Mouse (Mus musculus) heart, postnatal 0 days (tissue): ENCODE measurements around the gene Add3. TPM values are rescaled to one million over a fixed set of nuclear protein-coding genes. Genes with fewer than 3 reads are reported as not detected.

Experiments
- ATAC-seq: fragments of 200-750 bp; cut with Nextera tagmentation; 2 replicates; pipeline ENCODE4 v1.8.0; 2017; ENCODE audit warnings: low read depth, moderate number of reproducible peaks, moderate library complexity; ENCODE audit not compliant: insufficient read depth
- DNase-seq: peaks from one replicate; pipeline ENCODE4 v3.0.0-alpha.2; 2016; ENCODE audit warnings: low spot score
- H3K27ac ChIP-seq: fragments of 300-500 bp; sonication (generic); 2 replicates; pipeline ENCODE4 v1.5.1; 2014; ENCODE audit warnings: low read depth, mild to moderate bottlenecking
- H3K27me3 ChIP-seq: fragments of 300-500 bp; sonication (generic); 2 replicates; pipeline ENCODE4 v1.6.1; 2014; ENCODE audit warnings: low read length, mixed read lengths; ENCODE audit not compliant: control insufficient read depth, insufficient read depth
- H3K36me3 ChIP-seq: fragments of 300-500 bp; sonication (generic); replicated peaks from 2 replicates; pipeline ENCODE4 v1.6.1; 2014; ENCODE audit warnings: low read length, mixed read lengths; ENCODE audit not compliant: control insufficient read depth, insufficient read depth
- H3K4me1 ChIP-seq: fragments of 300-500 bp; sonication (generic); 2 replicates; pipeline ENCODE4 v1.6.1; 2014; ENCODE audit warnings: antibody characterized with exemption; ENCODE audit not compliant: control insufficient read depth, insufficient read depth
- H3K4me2 ChIP-seq: fragments of 300-500 bp; sonication (generic); 2 replicates; pipeline ENCODE4 v1.6.1; 2014; ENCODE audit warnings: low read depth, mild to moderate bottlenecking, low read length, moderate library complexity
- H3K4me3 ChIP-seq: fragments of 300-500 bp; sonication (generic); 2 replicates; pipeline ENCODE4 v1.5.1; 2014; ENCODE audit warnings: low read depth, low read length
- H3K9ac ChIP-seq: fragments of 300-500 bp; sonication (generic); replicated peaks from 2 replicates; pipeline ENCODE4 v1.6.1; 2014; ENCODE audit warnings: low read depth, low read length, mixed read lengths
- H3K9me3 ChIP-seq: fragments of 300-500 bp; sonication (generic); replicated peaks from 2 replicates; pipeline ENCODE4 v1.6.1; 2016; ENCODE audit warnings: low read length; ENCODE audit not compliant: control insufficient read depth
- CTCF ChIP-seq: IDR thresholded peaks from 2 replicates; pipeline ENCODE4 v1.5.1; 2016; ENCODE audit warnings: antibody characterized with exemption, control low read depth, low read depth
- EP300 ChIP-seq: IDR thresholded peaks from 2 replicates; pipeline ENCODE4 v1.6.1; 2016; ENCODE audit warnings: antibody characterized with exemption, low read depth
- WGBS: fragments of 180-500 bp; shearing (Covaris S2); extraction: QIAGEN DNeasy Blood & Tissue Kit; methylation state at CpG from one replicate; pipeline ENCODE4 v1.1.7; 2014; 5-methylcytosine and 5-hydroxymethylcytosine counted together
- polyA plus RNA-seq: library from polyadenylated mRNA; unstranded; fragments of >200 nt; fragmentation: Nextera tagmentation; extraction: Ambion mirVana; gene quantifications from 2 replicates; pipeline ENCODE4 v1.2.1, GENCODE M21; 2015
- total RNA-seq: library from RNA; depleted of rRNA; stranded (reverse); fragments of >200 nt; gene quantifications from 2 replicates; pipeline ENCODE4 v1.2.3, GENCODE M21; 2014; ENCODE audit warnings: low replicate concordance

Gene Add3
- total and polyA plus RNA-seq, 2 experiments from 2014 or later: 62.1 to 82.9 TPM

DNA sequence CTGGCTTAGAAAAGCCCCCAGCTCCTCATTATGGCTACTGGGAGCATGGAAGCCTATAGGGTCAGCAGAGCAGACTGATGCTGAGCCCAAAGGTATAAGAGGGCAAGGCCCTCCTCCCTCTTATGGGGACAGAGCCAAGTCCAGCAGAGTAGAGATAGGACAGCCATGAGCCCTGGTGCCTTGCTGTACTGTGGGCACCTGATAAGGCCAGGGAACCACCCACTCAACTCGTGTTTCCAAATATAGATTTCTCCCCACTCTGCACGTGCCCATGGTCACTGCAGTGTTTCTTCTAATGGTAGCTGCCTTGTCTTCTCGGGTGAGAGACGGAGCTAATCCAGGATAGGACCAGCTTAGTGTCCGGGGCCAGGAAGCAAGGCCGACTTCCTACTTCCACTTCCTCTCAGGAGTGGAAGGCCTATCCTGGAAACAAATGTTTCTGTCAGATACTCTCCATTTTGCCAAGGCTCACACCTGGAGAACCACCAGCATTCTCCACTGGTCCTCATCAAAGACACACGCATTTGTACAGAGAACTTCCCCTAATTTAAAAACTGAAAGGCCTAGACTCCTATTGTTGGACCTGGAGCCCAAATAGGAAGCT lies 116.8 kb downstream of the Add3 start:
- no peaks in the 10 kb centered on the region for H3K27me3 ChIP-seq
- H3K9me3 ChIP-seq: no peaks in the 10 kb centered on the region
- peak; percentile 44; the same call in 1 of the 2 replicates for TF ChIP-seq EP300
- TF ChIP-seq CTCF: no peak
- H3K27ac ChIP-seq: peak overlapping the region; percentile 82
- ATAC-seq: peak; percentile 87
- H3K4me3 ChIP-seq: no peak overlapping the region
- peaks cover 23% of the 10 kb centered on the region for H3K4me1 ChIP-seq
- no peak overlapping the region for H3K9ac ChIP-seq
- H3K4me2 ChIP-seq: no peak overlapping the region
- DNase-seq: peak; percentile 87
- 21% methylated on average over 7 of the region's 7 CpGs for WGBS
- H3K36me3 ChIP-seq: no peaks in the 10 kb centered on the region

DNA sequence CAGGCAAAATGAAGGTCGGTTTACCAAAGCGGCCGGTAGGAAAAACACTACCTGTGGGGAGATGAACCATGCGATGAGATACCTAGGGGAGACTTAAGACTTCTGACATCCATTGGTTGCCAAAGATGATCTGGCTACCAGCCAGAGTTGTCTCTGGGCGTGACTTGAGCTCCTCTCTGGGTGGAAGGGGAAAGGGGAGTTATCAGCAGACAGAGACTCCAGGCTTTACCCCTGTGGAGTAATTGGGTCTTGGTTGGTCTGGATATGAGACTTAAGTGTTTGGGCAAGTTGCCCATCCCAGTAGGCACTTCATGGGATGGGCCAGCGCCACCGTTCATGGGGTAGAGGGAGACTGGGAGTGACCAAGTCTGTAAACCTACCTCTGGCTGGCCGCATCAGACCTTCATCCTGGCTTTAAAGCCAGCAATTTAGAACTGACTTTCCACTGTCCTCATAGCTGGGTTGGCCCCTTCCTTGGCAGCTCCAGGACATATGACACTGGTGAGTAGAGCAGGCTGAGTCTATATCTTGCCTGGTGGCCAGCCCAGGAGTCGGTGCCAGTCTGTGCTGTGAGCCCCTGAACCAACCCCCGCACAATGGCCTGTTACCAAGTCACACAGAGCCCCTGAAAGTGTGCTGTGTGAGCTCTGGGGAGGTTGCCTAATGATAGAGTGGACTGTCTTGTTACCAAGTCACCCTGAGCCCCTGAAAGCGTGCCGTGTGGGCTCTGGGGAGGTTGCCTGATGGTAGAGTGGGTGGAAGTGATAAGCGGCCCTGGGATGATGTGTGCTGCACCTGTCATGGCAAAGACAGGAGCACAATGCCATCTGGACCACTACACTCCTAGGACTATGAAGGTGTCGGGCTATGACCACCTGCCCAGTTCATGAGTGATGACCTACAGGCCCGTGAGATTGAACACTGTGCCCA lies 117.7 kb downstream of the Add3 start:
- H3K4me3 ChIP-seq: no peak overlapping the region
- peaks cover 23% of the 10 kb centered on the region for H3K4me1 ChIP-seq
- no peak overlapping the region for H3K4me2 ChIP-seq
- no peaks in the 10 kb centered on the region for H3K36me3 ChIP-seq
- no peaks in the 10 kb centered on the region for H3K9me3 ChIP-seq
- H3K9ac ChIP-seq: no peak overlapping the region; the same call in 1 of the 2 replicates
- TF ChIP-seq CTCF (no peak), EP300 (no peak)
- ATAC-seq (peak; percentile 22; the same call in 1 of the 2 replicates), DNase-seq (no peak)
- no peaks in the 10 kb centered on the region for H3K27me3 ChIP-seq
- H3K27ac ChIP-seq: peak overlapping the region; percentile 82
- WGBS: 68% methylated on average over 15 of the region's 15 CpGs

- H3K27me3 ChIP-seq: no peaks in the 10 kb centered on the region
- no peak overlapping the region for H3K27ac ChIP-seq
- DNase-seq: no peak
- WGBS: 85% methylated on average over 13 of the region's 13 CpGs
- no peaks in the 10 kb centered on the region for H3K36me3 ChIP-seq
- H3K4me3 ChIP-seq: no peak overlapping the region
- no peak overlapping the region for H3K9ac ChIP-seq
- H3K4me1 ChIP-seq: peaks cover 23% of the 10 kb centered on the region
- ATAC-seq: no peak
- TF ChIP-seq EP300: no peak
- TF ChIP-seq CTCF: no peak
- no peak overlapping the region for H3K4me2 ChIP-seq
- H3K9me3 ChIP-seq: no peaks in the 10 kb centered on the region
Measured at GRCm38 (mm10) chr19:53258740-53259506, 118.7 kb downstream of the Add3 start.

DNA sequence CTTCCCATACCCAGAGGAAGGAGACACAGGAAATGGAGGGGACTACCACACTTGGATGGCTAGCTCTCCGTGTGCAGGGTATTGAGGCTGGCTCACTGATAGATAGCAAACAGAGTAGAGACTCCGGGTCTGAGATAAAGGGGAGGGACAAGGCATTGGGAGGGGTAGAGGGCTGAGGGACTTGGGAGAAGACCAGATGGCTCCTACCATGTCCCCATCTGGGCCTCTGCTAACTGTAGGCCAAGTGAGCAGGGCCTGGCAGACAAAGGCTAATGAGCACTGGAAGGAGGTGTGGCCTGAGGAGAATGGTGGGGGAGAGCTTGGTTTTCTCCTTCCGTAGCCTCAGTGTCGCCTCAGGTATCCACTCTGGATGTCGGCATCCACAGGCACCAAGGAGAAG lies 119.3 kb downstream of the Add3 start:
- DNase-seq (no peak), ATAC-seq (no peak)
- Histone ChIP-seq H3K27ac (no peak overlapping the region), H3K27me3 (no peaks in the 10 kb centered on the region), H3K4me2 (no peak overlapping the region), H3K9ac (no peak overlapping the region), H3K9me3 (no peaks in the 10 kb centered on the region), H3K4me3 (no peak overlapping the region), H3K4me1 (peaks cover 23% of the 10 kb centered on the region), H3K36me3 (no peaks in the 10 kb centered on the region)
- TF ChIP-seq EP300: no peak
- WGBS: 63% methylated on average over 5 of the region's 5 CpGs

- H3K9me3 ChIP-seq: no peaks in the 10 kb centered on the region
- no peak overlapping the region for H3K4me3 ChIP-seq
- ATAC-seq (no peak), DNase-seq (no peak)
- H3K4me2 ChIP-seq: no peak overlapping the region
- no peaks in the 10 kb centered on the region for H3K36me3 ChIP-seq
- H3K27me3 ChIP-seq: no peaks in the 10 kb centered on the region
- WGBS: 80% methylated on average over 10 of the region's 10 CpGs
- H3K27ac ChIP-seq: no peak overlapping the region
- TF ChIP-seq EP300 (no peak), CTCF (no peak)
- peaks cover 23% of the 10 kb centered on the region for H3K4me1 ChIP-seq
- no peak overlapping the region for H3K9ac ChIP-seq
Measured at GRCm38 (mm10) chr19:53260261-53260660, 120.0 kb downstream of the Add3 start.
